Mouse (Mus musculus): ENCODE measurements around the gene Prr5l. TPM values are rescaled to one million over a fixed set of nuclear protein-coding genes. Genes with fewer than 3 reads are reported as not detected.

The Prr5l gene
- polyA plus RNA-seq, 1 experiment, result 9.2 TPM

GRCm38 (mm10) chr2:101826186-101826707, 56.6 kb downstream of the Prr5l start:
- DNase-seq, result no peak
- H3K4me1 ChIP-seq (replicated peaks; ENCODE audit: control insufficient read depth, insufficient read depth, low read length), result no peaks in the 10 kb centered on the region
- H3K4me3 ChIP-seq (ENCODE audit: control insufficient read depth, insufficient read depth, low read length), result no peak overlapping the region
- no peak overlapping the region for H3K27ac ChIP-seq (ENCODE audit: control insufficient read depth, insufficient read depth, low read length)
- no peaks in the 10 kb centered on the region for H3K27me3 ChIP-seq (ENCODE audit: control insufficient read depth, insufficient read depth, low read length)
- 88% methylated on average over 2 of the region's 2 CpGs for WGBS
- no peaks in the 10 kb centered on the region for H3K36me3 ChIP-seq (ENCODE audit: control insufficient read depth, insufficient read depth, low read length)
- TF ChIP-seq POLR2A (IDR thresholded peaks at IDR 0.05; ENCODE audit: control insufficient read depth, extremely low read depth, insufficient read depth, low read length, poor library complexity), result no peak
- no peak for TF ChIP-seq CTCF (IDR thresholded peaks at IDR 0.05; ENCODE audit: borderline replicate concordance, control insufficient read depth, extremely low read depth, insufficient read depth, low read length, poor library complexity)

GRCm38 (mm10) chr2:101825226-101826120, 57.4 kb downstream of the Prr5l start:
- no peak for DNase-seq
- 91% methylated on average over 9 of the region's 9 CpGs for WGBS
- TF ChIP-seq POLR2A (IDR thresholded peaks at IDR 0.05; ENCODE audit: control insufficient read depth, extremely low read depth, insufficient read depth, low read length, poor library complexity) (no peak), CTCF (IDR thresholded peaks at IDR 0.05; ENCODE audit: borderline replicate concordance, control insufficient read depth, extremely low read depth, insufficient read depth, low read length, poor library complexity) (no peak)

GRCm38 (mm10) chr2:101823821-101824220, 59.0 kb downstream of the Prr5l start:
- WGBS, result 69% methylated on average over 4 of the region's 4 CpGs

More at GRCm38 (mm10) chr2:101825226-101826120, 57.4 kb downstream of the Prr5l start:
- Histone ChIP-seq H3K36me3 (ENCODE audit: control insufficient read depth, insufficient read depth, low read length) (no peaks in the 10 kb centered on the region), H3K27ac (ENCODE audit: control insufficient read depth, insufficient read depth, low read length) (no peak overlapping the region), H3K27me3 (ENCODE audit: control insufficient read depth, insufficient read depth, low read length) (no peaks in the 10 kb centered on the region), H3K4me3 (ENCODE audit: control insufficient read depth, insufficient read depth, low read length) (no peak overlapping the region), H3K4me1 (replicated peaks; ENCODE audit: control insufficient read depth, insufficient read depth, low read length) (no peaks in the 10 kb centered on the region)

GRCm38 (mm10) chr2:101822785-101823184, 60.0 kb downstream of the Prr5l start:
- no peaks in the 10 kb centered on the region for H3K4me1 ChIP-seq (replicated peaks; ENCODE audit: control insufficient read depth, insufficient read depth, low read length)
- no peaks in the 10 kb centered on the region for H3K36me3 ChIP-seq (ENCODE audit: control insufficient read depth, insufficient read depth, low read length)
- DNase-seq, result no peak
- no peak overlapping the region for H3K27ac ChIP-seq (ENCODE audit: control insufficient read depth, insufficient read depth, low read length)
- H3K4me3 ChIP-seq (ENCODE audit: control insufficient read depth, insufficient read depth, low read length), result no peak overlapping the region
- TF ChIP-seq POLR2A (IDR thresholded peaks at IDR 0.05; ENCODE audit: control insufficient read depth, extremely low read depth, insufficient read depth, low read length, poor library complexity) (no peak), CTCF (IDR thresholded peaks at IDR 0.05; ENCODE audit: borderline replicate concordance, control insufficient read depth, extremely low read depth, insufficient read depth, low read length, poor library complexity) (no peak)
- H3K27me3 ChIP-seq (ENCODE audit: control insufficient read depth, insufficient read depth, low read length), result no peaks in the 10 kb centered on the region
- WGBS, result 32% methylated on average over 13 of the region's 13 CpGs

More at GRCm38 (mm10) chr2:101823821-101824220, 59.0 kb downstream of the Prr5l start:
- Histone ChIP-seq H3K4me3 (ENCODE audit: control insufficient read depth, insufficient read depth, low read length) (no peak overlapping the region), H3K36me3 (ENCODE audit: control insufficient read depth, insufficient read depth, low read length) (no peaks in the 10 kb centered on the region), H3K27me3 (ENCODE audit: control insufficient read depth, insufficient read depth, low read length) (no peaks in the 10 kb centered on the region), H3K4me1 (replicated peaks; ENCODE audit: control insufficient read depth, insufficient read depth, low read length) (no peaks in the 10 kb centered on the region), H3K27ac (ENCODE audit: control insufficient read depth, insufficient read depth, low read length) (no peak overlapping the region)
- no peak for DNase-seq
- no peak for TF ChIP-seq CTCF (IDR thresholded peaks at IDR 0.05; ENCODE audit: borderline replicate concordance, control insufficient read depth, extremely low read depth, insufficient read depth, low read length, poor library complexity)
- no peak for TF ChIP-seq POLR2A (IDR thresholded peaks at IDR 0.05; ENCODE audit: control insufficient read depth, extremely low read depth, insufficient read depth, low read length, poor library complexity)

- 88% methylated on average over 1 of the region's 1 CpGs for WGBS
- H3K36me3 ChIP-seq (ENCODE audit: control insufficient read depth, insufficient read depth, low read length), result no peaks in the 10 kb centered on the region
Observed at GRCm38 (mm10) chr2:101820816-101821215, 62.0 kb downstream of the Prr5l start.

GRCm38 (mm10) chr2:101818986-101819764, 63.7 kb downstream of the Prr5l start:
- no peaks in the 10 kb centered on the region for H3K36me3 ChIP-seq (ENCODE audit: control insufficient read depth, insufficient read depth, low read length)
- H3K4me3 ChIP-seq (ENCODE audit: control insufficient read depth, insufficient read depth, low read length), result no peak overlapping the region
- 91% methylated on average over 7 of the region's 7 CpGs for WGBS
- TF ChIP-seq POLR2A (IDR thresholded peaks at IDR 0.05; ENCODE audit: control insufficient read depth, extremely low read depth, insufficient read depth, low read length, poor library complexity), result no peak
- TF ChIP-seq CTCF (IDR thresholded peaks at IDR 0.05; ENCODE audit: borderline replicate concordance, control insufficient read depth, extremely low read depth, insufficient read depth, low read length, poor library complexity), result no peak
- DNase-seq, result no peak
- no peaks in the 10 kb centered on the region for H3K27me3 ChIP-seq (ENCODE audit: control insufficient read depth, insufficient read depth, low read length)
- H3K4me1 ChIP-seq (replicated peaks; ENCODE audit: control insufficient read depth, insufficient read depth, low read length), result no peaks in the 10 kb centered on the region
- no peak overlapping the region for H3K27ac ChIP-seq (ENCODE audit: control insufficient read depth, insufficient read depth, low read length)

More at GRCm38 (mm10) chr2:101820816-101821215, 62.0 kb downstream of the Prr5l start:
- H3K27me3 ChIP-seq (ENCODE audit: control insufficient read depth, insufficient read depth, low read length), result no peaks in the 10 kb centered on the region
- TF ChIP-seq POLR2A (IDR thresholded peaks at IDR 0.05; ENCODE audit: control insufficient read depth, extremely low read depth, insufficient read depth, low read length, poor library complexity), result no peak
- TF ChIP-seq CTCF (IDR thresholded peaks at IDR 0.05; ENCODE audit: borderline replicate concordance, control insufficient read depth, extremely low read depth, insufficient read depth, low read length, poor library complexity), result no peak
- no peak overlapping the region for H3K27ac ChIP-seq (ENCODE audit: control insufficient read depth, insufficient read depth, low read length)
- H3K4me3 ChIP-seq (ENCODE audit: control insufficient read depth, insufficient read depth, low read length), result no peak overlapping the region
- DNase-seq, result no peak
- no peaks in the 10 kb centered on the region for H3K4me1 ChIP-seq (replicated peaks; ENCODE audit: control insufficient read depth, insufficient read depth, low read length)

All from thymus, adult 2 months (tissue).